Mouse (Mus musculus) frontal cortex, adult (tissue): ENCODE measurements at regions not wholly inside any gene's neighbourhood (a gene's known extent, or its start where the extent isn't known, plus 50 kb on each side); places are given as distances from the start of the nearest gene placed in this dataset.

Experiments used
- ATAC-seq: cut with Nextera tagmentation; 2 replicates; pipeline ENCODE4 v1.9.2; 2017; ENCODE audit warnings: mild to moderate bottlenecking, moderate library complexity, mixed read lengths; ENCODE audit not compliant: low TSS enrichment

- ATAC-seq, result no peak
Observed at GRCm38 (mm10) chr17:14540269-14540975, 153.6 kb downstream of the Thbs2 start.

DNA sequence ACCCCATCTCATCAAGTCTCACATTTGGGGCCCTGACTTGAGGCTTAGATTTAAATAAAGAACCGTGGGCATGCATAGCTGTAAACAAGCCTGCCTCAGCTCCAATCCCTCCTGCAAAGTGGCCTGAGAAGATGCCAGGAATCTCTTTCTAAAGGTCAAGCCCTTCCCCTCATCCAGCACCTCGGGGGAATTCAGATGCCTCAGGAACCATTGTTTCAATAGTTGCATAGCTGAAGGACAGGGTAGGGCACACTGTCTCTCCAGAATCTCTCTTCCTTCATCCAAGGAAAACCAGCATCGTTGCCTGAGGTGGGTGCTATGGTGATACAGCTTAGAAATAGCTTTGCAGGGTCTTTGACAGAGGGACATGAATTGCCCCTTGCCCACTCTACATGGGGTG lies 154.4 kb downstream of the Thbs2 start:
- no peak for ATAC-seq

GRCm38 (mm10) chr17:14539191-14539590 lies 154.8 kb downstream of the Thbs2 start:
- ATAC-seq, result peak; percentile 20; the same call in 1 of the 2 replicates

GRCm38 (mm10) chr17:14538527-14538926 lies 155.5 kb downstream of the Thbs2 start:
- ATAC-seq, result no peak

DNA sequence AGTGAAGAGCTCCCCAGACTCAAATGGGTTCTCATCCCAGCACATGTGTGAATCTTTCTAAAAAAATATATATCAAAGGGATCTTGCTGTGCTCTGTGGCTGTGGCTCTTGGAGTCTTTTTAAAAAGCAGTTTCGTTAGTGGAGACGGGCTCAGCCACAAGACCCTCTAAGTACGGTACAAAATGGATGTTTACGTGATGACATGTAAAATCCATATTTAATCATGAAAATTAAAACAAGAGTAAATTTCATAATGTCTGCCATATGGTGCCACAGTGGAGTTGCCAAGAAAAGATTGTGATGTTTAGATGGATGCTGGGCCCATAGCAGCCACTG lies 161.1 kb downstream of the Thbs2 start:
- ATAC-seq, result no peak

DNA sequence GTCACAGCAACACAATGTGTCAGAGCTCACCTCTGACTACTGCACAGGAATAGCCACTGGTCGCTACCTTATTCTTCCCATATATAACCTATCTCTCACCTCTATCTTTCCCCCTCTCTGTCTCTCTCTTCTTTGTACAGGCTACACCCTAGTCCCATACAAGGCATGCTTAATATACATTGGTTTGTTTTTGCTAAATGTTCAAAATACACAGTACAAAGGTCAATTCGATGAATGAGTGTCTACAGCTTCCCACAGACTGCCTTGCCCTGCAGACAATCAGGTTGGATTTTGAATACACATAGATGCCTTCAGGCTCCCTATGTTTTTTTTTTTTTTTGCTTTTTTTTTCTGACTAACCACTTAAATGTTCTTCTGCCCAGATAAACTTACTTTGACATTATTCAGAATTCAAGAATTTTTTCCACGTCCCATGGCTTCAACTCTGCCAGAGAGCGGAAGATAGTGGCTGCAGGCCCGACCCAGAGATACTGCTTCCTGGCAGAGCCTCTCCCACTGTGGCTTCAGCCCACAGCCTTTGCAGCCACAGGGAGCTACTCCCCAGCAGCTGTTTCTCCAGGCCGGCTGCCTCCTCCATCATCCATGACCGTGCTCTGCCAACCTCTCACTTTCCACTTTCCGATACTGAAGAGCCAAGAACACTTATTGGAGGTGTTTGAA lies 161.6 kb downstream of the Thbs2 start:
- ATAC-seq, result peak; percentile 88

DNA sequence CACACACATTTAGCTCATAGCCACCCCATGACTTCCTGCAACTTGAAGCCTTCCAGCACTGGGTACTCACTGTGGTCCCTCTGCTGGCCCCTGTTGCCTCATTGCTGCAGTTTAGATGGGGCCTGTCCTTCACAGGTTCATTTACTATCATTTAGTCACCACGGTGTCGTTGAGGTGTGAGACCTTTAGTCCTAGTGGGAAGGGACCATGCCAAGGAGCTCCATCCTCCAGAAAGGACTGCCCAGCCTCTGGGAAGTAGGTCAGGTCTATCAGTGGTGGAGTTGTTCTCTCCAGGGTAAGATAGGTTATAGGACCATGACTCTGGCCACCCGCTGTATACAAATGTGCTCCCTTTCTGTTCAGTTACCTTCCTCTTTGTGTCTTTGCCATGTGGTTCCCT lies 162.2 kb downstream of the Thbs2 start:
- no peak for ATAC-seq

- ATAC-seq, result no peak
Observed at GRCm38 (mm10) chr17:14527691-14528090, 166.3 kb downstream of the Thbs2 start.

- no peak for ATAC-seq
Observed at GRCm38 (mm10) chr17:14525255-14525654, 168.8 kb downstream of the Thbs2 start.

- ATAC-seq, result no peak
Observed at GRCm38 (mm10) chr17:14524426-14525236, 169.4 kb downstream of the Thbs2 start.

- no peak for ATAC-seq
Observed at GRCm38 (mm10) chr17:14522011-14522410, 172.0 kb downstream of the Thbs2 start.

DNA sequence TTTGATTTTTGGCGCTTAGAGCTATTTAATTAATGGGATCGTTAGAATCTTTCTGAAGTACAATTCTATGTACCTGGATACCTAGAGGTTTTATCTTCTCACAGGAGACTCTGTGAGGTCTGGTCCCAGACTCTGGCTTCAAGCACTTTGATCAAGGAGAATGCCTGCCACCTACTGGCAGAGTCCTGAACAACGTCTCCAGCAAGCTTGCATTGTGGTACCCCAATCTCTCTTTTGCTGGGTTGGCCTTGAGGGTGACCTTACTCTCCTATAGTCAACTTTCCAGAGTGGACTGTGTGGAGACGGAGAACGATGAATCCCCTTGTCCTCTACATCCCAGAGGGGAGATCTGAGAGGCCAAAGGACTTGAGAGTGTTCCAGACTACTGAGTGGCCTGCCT lies 173.5 kb downstream of the Thbs2 start:
- ATAC-seq, result peak; percentile 55; the same call in 1 of the 2 replicates

GRCm38 (mm10) chr17:14519367-14519766 lies 174.7 kb downstream of the Thbs2 start:
- ATAC-seq, result no peak

- no peak for ATAC-seq
Observed at GRCm38 (mm10) chr17:14518216-14518615, 175.8 kb downstream of the Thbs2 start.

GRCm38 (mm10) chr17:14517368-14517767 lies 176.7 kb downstream of the Thbs2 start:
- ATAC-seq, result no peak

DNA sequence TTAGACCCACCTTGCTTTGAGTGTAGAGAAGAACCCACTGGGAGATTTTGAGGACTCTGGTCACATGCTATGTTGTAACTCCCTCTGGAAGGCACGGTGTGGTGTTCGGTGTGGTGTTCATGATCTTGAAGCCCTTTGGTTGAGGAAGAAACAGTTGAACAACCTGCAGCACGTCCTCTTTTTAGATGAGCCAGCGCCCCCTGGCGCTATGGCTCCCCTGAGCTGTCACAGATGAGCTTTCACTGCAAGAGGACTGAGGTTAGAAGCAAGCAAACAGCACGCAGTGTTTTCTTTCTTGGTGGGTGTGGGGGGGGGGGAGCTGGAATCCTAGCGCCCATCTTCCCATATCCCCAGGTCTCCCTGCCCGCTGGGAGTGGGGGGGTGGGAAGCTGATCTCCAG lies 177.9 kb downstream of the Thbs2 start:
- ATAC-seq, result peak; percentile 55; the same call in 1 of the 2 replicates

GRCm38 (mm10) chr17:14513454-14513853 lies 180.6 kb downstream of the Thbs2 start:
- ATAC-seq, result no peak

DNA sequence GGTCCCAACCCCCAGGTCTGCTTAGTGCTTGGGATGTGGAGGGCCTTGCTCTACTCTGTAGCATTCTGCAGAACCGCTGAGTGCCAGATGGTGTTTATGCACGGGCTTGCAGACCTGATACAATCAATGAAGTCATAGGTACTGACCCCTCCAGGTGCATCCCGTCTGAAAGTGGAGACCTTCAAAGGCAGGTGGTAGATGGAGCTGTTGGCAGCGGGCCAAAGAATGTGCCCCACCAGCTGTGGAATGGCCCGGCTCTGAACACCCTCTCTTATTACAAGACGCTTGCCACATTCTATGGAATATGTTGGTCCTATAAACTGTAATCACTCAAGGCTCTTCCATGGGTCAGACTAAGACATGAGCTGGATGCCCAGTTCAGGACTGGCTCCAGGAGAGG lies 183.5 kb downstream of the Thbs2 start:
- no peak for ATAC-seq

DNA sequence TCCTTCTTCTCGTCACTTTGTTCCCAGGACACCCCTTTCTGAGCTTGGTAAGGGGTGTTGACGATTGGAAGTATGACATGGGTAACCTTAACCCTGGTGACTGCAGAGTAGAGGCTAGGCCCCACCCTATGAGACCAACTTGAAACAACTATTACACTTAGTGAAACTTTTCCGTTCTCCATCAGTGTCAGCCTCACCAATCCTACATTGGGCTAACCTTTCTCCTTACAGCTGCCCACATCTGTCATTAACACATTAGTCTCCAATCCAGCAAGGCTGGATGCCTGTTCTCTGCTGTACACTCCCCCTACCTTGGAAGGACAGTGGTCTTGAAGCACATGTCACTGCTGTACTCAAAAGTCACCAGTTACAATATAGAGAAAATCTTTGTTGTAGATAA lies 186.9 kb downstream of the Thbs2 start:
- no peak for ATAC-seq

DNA sequence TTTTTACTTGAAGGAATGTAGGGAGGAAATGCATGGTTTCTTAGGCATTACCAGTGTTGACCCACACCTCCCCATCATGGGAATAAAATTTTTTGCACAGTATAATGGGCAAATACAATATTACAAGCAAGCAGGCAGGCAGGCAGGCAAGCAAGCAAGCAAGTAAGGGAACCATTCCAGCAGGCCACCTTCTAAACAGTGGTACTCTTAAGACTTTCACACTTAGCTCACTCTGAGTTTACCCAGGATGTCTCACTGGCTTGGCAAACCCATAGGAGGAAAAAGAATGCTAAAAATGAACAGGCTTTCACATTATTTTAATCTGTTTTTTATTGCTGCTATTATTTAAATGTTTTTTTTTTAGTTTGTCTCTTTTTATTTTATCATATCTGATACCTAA lies 187.9 kb downstream of the Thbs2 start:
- ATAC-seq, result peak; percentile 64; the same call in 1 of the 2 replicates

DNA sequence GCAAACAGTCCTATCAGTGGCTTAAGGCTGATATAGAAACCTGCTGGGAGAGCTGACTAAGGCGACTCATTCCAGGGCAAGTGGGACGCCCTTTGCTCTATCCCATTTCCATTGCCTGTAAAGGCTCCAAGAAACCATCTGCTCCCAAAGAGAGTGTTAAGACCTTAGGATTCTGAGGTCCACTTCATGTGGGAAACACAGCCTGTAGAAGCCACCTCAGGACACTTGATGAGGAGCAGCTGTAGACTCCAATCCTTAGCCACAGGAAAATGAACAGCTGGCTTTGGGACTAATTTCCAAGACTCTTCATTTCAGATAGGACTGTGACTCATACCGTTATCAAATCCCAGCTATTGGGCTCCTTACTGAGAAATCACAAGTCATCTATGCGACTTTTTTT lies 188.6 kb downstream of the Thbs2 start:
- ATAC-seq, result no peak

GRCm38 (mm10) chr17:14503670-14504069 lies 190.4 kb downstream of the Thbs2 start:
- no peak for ATAC-seq

DNA sequence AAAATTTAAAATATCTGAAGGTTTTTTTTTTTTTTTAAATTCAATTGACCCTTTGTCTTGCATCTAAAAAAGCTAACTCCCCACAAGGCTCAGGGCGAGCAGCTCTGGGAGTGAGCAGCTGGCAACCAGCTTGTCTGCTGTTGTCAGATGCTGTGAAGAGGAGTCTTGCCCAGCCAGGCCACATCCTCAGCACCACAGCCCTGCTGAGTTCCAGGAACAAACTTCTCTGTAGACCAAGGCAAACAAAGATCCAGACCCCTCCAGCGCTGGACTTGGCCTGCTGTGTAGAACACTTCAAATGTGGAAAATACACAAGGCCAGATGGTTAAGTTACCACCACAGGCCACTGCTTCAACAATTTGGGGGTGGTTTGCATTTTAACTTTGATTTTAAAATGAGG lies 192.7 kb downstream of the Thbs2 start:
- ATAC-seq, result no peak
